Mouse (Mus musculus) ES-E14 (cell line): ENCODE measurements around the gene Rgs6.

Experiments used
- CHD2 ChIP-seq: IDR thresholded peaks from 2 replicates; pipeline ENCODE4 v1.6.1; 2014; ENCODE audit warnings: mild to moderate bottlenecking, low read depth, low read length, inconsistent platforms
- MAFK ChIP-seq: IDR thresholded peaks from 2 replicates; pipeline ENCODE4 v1.6.1; 2014; ENCODE audit warnings: mild to moderate bottlenecking, low read depth, low read length, inconsistent platforms; ENCODE audit not compliant: insufficient read depth
- ZC3H11A ChIP-seq: IDR thresholded peaks from 2 replicates; pipeline ENCODE4 v1.6.1; 2012; ENCODE audit warnings: low read depth, mild to moderate bottlenecking, inconsistent platforms, low read length, borderline replicate concordance
- ZNF384 ChIP-seq: IDR thresholded peaks from 2 replicates; pipeline ENCODE4 v1.6.1; 2012; ENCODE audit warnings: low read depth, low read length, inconsistent platforms

DNA sequence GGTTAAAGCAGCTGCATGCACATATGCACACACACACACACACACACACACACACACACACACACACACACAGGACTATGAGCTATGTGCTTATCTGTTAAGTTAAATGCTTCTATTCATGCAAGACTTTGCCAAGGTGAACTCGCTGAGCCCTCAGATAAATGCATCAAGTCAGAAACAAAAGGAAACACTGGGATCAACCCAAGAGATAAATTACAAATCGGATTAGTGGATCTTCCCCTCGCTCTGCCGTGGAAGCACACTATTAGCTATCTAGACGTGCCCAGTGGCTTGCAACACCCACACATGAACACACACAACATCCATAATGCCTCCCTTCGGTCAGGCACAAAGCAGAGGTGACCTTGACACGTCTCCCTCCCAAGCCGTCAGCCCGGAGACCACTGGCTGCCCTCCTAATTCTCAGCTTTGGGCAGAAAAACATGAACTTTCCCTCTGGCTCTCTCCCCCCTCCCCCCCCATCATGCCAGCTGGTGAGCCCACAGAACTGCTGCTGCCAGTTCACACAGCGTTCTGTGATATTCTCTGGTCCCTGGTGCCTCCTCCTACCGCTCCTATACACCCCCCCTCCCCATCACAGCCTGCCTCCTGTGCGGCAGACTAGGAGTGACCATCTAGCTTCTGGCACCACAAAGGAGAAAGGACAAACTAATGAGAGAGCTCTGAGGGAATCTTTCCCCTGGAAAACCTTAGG lies 581.6 kb downstream of the Rgs6 start:
- TF ChIP-seq ZNF384 (no peak), ZC3H11A (no peak), MAFK (no peak), CHD2 (no peak)
